Mouse (Mus musculus): ENCODE results near the gene Fitm2.

GRCm38 (mm10) chr2:163462386-163462785 is 10.0 kb downstream of the Fitm2 start:
- TF ChIP-seq CTCF (IDR thresholded peaks at IDR 0.05; ENCODE audit: low read depth, low read length) (no peak), POLR2A (IDR thresholded peaks at IDR 0.05; ENCODE audit: extremely low read depth, insufficient read depth, low read length) (no peak)

Data from liver, adult 2 months (tissue).